In the genomic region with DNA sequence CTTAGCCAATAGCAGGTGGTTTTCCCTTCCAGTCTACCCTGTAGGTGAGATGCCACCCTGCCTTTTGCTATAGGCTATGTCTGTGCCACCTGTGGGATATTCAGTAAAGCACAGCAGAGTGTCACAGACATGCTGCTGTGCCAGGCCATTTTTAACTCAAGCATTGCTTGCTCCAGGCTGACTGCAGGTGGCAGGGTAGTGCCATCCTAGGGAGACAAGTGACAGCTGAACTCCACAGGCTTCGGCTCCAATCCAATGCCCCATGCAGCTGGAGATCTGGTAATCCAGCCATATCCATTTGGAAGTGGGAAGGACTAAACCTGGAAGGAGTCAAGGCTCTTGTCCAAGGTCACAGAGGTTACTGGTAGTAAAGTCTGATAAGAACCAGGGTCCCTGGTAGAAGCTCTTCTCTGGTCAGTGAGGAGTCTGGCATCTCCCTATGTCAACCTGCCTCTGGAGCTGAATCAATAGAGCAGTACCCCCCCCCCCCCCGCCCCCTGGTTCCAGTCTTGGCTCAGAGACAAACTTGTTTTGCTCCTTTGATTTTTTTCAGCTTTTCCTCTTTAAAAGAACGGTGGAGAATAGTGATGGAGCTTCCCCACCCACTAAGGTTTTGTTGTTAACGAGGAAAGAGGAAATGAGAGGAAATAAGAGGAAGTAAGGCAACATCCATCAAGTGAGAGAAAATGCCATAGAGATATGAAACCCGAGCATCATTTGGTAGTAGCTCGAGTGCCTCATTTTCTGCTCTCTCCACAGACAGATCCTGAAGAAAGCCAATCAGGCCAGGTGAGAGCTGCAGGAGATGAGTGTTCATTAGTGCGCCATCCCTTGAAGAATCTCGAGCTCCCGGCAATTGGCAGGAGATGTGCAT, we compare ENCODE assay signal across 8 mouse cellular contexts.
DNase-seq lines count a peak whose midpoint lies in the region; ATAC-seq and TF ChIP-seq lines count a peak whose summit lies in the region.
"Had no signal": no experiment of that assay in that cellular context is flagged by ENCODE, and none has a peak within 500 bp of the region (broad histone marks: within the 10 kb centered on the region; RNA-seq: fewer than 3 reads in every experiment).

No protein-coding gene starts in this region.

- no peaks in the 10 kb centered on the region for H3K4me1 ChIP-seq in thymus, adult 2 months (replicated peaks; ENCODE audit: control insufficient read depth, insufficient read depth, low read length)
- no peaks in the 10 kb centered on the region for H3K4me1 ChIP-seq in kidney, adult 2 months (ENCODE audit: control insufficient read depth, insufficient read depth, low read length)
- H3K4me1 ChIP-seq: megakaryocyte, embryonic 14.5 days had no signal

- no peak overlapping the region for H3K27ac ChIP-seq in thymus, adult 2 months (ENCODE audit: control insufficient read depth, insufficient read depth, low read length)
- no peak overlapping the region for H3K27ac ChIP-seq in kidney, adult 2 months (ENCODE audit: insufficient read depth, low read depth, low read length)

- H3K36me3 ChIP-seq in thymus, adult 2 months (ENCODE audit: control insufficient read depth, insufficient read depth, low read length), result no peaks in the 10 kb centered on the region
- no peaks in the 10 kb centered on the region for H3K36me3 ChIP-seq in kidney, adult 2 months (ENCODE audit: control insufficient read depth, insufficient read depth, low read length)

- ATAC-seq in cerebellum, adult (ENCODE audit: insufficient number of reproducible peaks, low FRiP score, low TSS enrichment), result peak; percentile 79

- intact Hi-C loops in left cerebral cortex, postnatal 25 days (cut with DNase I), result loop anchor here (1.0 to 5.0 kb wide), 4 partner anchors 77 to 816 kb away; no protein-coding TSS in a partner anchor

- WGBS in thymus, adult 2 months, result 26% methylated on average over 9 of the region's 9 CpGs
- 55% methylated on average over 9 of the region's 9 CpGs for WGBS in kidney, adult 2 months

- H3K4me3 ChIP-seq in thymus, adult 2 months (ENCODE audit: control insufficient read depth, insufficient read depth, low read length), result no peak overlapping the region
- no peak overlapping the region for H3K4me3 ChIP-seq in kidney, adult 2 months (ENCODE audit: insufficient read depth, low read depth, low read length)
- H3K4me3 ChIP-seq: megakaryocyte, embryonic 14.5 days had no signal

- H3K27me3 ChIP-seq in thymus, adult 2 months (ENCODE audit: control insufficient read depth, insufficient read depth, low read length), result no peaks in the 10 kb centered on the region
- no peaks in the 10 kb centered on the region for H3K27me3 ChIP-seq in kidney, adult 2 months (replicated peaks; ENCODE audit: control insufficient read depth, insufficient read depth, low read length)
- H3K27me3 ChIP-seq: megakaryocyte, embryonic 14.5 days had no signal

- TF ChIP-seq CTCF in thymus, adult 2 months (IDR thresholded peaks at IDR 0.05; ENCODE audit: borderline replicate concordance, control insufficient read depth, extremely low read depth, insufficient read depth, low read length, poor library complexity), result 0 out of 2 replicates have a peak, but pooled peaks have one; percentile 16
- no peak for TF ChIP-seq CTCF in kidney, adult 2 months (conservative IDR thresholded peaks at IDR 0.05; ENCODE audit: insufficient read depth, insufficient read length, low read depth, low read length)

- TF ChIP-seq POLR2A in thymus, adult 2 months (IDR thresholded peaks at IDR 0.05; ENCODE audit: control insufficient read depth, extremely low read depth, insufficient read depth, low read length, poor library complexity), result no peak
- no peak for TF ChIP-seq POLR2A in kidney, adult 2 months (IDR thresholded peaks at IDR 0.05; ENCODE audit: low read depth, low read length)

- peak; percentile 13 for DNase-seq in thymus, adult 2 months
- no peak for DNase-seq in thymus, adult 18-20 months
- DNase-seq in frontal cortex, adult 2 months (ENCODE audit: extremely low spot score in 1 of 2, low spot score in 1 of 2), result peak; percentile 33 to 76
- peak; percentile 76 for DNase-seq in kidney, adult 2 months
- DNase-seq in left cerebral cortex, postnatal 25 days (ENCODE audit: low spot score in 2 of 2), result peak; percentile 67 to 70
- DNase-seq in right cerebral cortex, adult 2 months (ENCODE audit: low spot score in 2 of 2), result peak; percentile 63 to 69

Comparison
In these comparisons a context has a peak if more than half of its experiments do, and no peak if none do; other contexts are left out.
1. DNase-seq: peak in thymus, adult 2 months (single experiment), frontal cortex, adult 2 months (2 of 2), kidney, adult 2 months (single experiment), left cerebral cortex, postnatal 25 days (2 of 2) and right cerebral cortex, adult 2 months (2 of 2); none in thymus, adult 18-20 months (0 of 2).